Mouse (Mus musculus): Measurements from ENCODE around the gene Nr2e3.
A peak's percentile ranks its signal among the peaks of the same experiment; 100 is the strongest.
"Not testable (repeated sequence)": the region's sequence is repeated elsewhere in the genome, so short reads cannot be mapped to it uniquely, and the experiment has no call there.

The Nr2e3 gene

DNA sequence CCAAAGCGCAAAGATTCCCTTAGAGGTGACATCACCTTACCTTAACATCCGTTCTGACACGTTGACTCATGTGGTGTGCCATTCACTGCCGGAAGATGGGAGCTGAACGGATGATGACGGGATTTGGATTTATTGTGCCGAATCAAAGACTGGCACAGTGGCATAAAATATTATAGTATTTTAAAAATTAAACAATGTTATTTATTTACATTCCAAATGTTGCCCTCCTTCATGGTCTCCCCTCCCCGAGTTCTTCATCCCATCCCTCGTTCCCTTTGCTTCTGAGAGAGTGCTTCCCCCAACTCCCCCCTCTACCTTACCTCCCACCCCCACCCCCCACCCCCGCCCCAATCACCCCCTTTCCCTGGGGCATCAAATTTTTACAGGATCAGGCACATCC, at the start of gene Nr2e3:
Gene Nr2e3, minus strand, starts transcription at position 101 of the 400 bp plus-strand sequence.
- DNase-seq (ENCODE audit: low read depth, low spot score) = no peak

GRCm38 (mm10) chr9:60008936-60009335, 48.5 kb upstream of the Nr2e3 start:
- DNase-seq (ENCODE audit: low read depth, low spot score) = no peak

GRCm38 (mm10) chr9:60002323-60002722, 41.9 kb upstream of the Nr2e3 start:
- DNase-seq (ENCODE audit: low read depth, low spot score) = no peak

- no peak for DNase-seq (ENCODE audit: low read depth, low spot score)
Measured at GRCm38 (mm10) chr9:60001444-60001843, 41.0 kb upstream of the Nr2e3 start.

- peak; percentile 49 for DNase-seq (ENCODE audit: low read depth, low spot score)
Measured at GRCm38 (mm10) chr9:59997725-59998124, 37.3 kb upstream of the Nr2e3 start.

GRCm38 (mm10) chr9:59991407-59991806, 30.9 kb upstream of the Nr2e3 start:
- DNase-seq (ENCODE audit: low read depth, low spot score) = no peak

DNA sequence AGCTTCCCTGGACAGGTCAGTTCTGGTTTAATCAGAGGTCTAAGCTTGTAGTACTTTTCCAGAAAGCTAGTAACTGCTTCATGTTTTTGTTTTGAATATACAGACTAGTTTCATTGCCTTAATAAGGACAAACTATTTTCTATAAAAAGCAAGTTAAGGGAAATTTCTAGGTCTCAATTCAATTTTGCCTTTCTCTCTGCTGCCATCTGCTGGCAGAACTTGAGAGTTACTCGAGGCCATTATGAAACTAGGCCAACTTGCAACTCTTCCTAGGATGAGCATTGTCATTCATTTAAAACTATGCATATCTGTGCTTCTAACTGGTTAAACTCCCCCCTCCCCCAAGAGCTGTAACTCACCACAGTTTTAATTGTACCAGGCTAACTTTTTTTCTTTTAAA, 29.4 kb upstream of the Nr2e3 start:
- peak; percentile 52 for DNase-seq (ENCODE audit: low read depth, low spot score)

GRCm38 (mm10) chr9:59985900-59986572, 25.6 kb upstream of the Nr2e3 start:
- peak; percentile 21 for DNase-seq (ENCODE audit: low read depth, low spot score)

DNA sequence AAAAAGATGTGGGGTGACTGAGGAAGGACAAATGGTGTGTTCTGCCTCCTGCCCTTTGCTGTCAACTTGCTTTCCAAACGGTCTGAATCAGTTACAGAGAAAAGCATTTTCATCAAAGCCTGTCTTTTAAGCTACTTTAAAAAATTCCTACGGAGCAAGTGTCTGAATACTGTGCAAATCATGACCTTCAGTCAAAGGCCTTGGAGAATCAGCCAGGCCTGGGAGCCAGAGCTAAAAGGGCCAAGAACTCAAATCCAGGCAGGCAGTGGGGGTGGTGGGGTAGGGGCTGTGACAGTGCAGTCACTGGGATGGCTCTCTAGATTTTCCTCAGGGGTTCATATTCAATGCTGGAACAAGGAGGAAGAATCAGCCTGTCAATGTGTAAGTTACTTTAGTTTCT, 20.7 kb upstream of the Nr2e3 start:
- no peak for DNase-seq (ENCODE audit: low read depth, low spot score)

- no peak for DNase-seq (ENCODE audit: low read depth, low spot score)
Measured at GRCm38 (mm10) chr9:59971263-59971662, 10.8 kb upstream of the Nr2e3 start.

GRCm38 (mm10) chr9:59969383-59969782, 8.9 kb upstream of the Nr2e3 start:
- DNase-seq (ENCODE audit: low read depth, low spot score) = peak; percentile 24

- no peak for DNase-seq (ENCODE audit: low read depth, low spot score)
Measured at GRCm38 (mm10) chr9:59965046-59965445, 4.6 kb upstream of the Nr2e3 start.

DNA sequence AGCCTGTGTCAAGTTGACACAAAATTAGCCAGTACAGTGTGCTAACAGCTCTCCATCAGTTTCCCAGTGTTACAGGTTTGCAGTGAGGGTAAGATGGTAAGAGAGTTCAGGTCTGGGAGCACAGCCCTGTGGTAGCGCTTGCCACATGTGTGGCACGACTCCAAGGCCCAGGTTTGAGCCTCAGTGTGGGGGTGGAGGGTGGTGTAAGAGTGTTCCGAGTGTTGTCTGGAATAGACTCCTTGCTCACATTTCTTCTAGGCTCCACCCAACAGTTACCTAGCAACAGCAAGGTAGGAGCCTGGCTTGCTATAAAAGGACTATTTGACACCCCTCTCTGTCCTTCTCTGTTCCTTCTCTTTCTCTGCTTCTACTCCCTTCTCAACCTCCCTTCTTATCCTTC, 3.9 kb upstream of the Nr2e3 start:
- peak; percentile 62 for DNase-seq (ENCODE audit: low read depth, low spot score)

DNA sequence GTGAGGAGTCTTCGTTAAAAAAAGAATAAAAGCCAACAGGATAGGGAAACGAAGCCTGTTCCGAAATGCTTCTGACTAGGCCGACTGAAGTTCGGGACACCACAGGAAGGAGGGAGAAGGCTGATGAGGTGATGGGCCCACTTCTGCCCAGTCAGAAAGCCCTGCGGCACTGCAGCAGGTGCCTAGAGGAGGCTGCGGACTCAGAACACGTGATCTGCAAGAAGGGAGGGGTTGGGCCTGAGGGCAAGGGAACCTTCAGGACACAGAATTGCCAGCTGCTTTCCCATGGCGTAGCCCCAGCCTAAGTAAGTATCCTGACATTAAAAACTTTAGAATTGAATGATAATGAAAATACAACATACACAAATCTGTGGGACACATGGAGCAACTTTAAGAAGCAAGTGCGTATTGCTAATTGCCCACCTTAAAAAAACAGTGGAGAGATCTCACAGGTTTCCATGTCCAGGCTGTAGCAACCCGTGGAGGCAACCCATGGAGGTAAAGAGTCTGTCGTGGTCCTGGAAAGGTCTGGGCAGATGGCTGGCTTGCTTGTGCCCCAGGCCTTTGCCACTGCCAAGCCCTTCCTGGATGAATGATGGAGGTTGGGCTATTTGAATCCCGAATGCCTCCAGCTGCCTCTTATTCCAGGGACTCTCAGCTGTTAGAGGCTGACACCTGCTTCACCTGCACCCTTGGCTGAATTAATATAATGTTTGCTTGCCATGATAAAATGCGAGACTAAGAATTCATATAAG, 919 bp upstream of the Nr2e3 start:
- DNase-seq (ENCODE audit: low read depth, low spot score) = no peak

DNA sequence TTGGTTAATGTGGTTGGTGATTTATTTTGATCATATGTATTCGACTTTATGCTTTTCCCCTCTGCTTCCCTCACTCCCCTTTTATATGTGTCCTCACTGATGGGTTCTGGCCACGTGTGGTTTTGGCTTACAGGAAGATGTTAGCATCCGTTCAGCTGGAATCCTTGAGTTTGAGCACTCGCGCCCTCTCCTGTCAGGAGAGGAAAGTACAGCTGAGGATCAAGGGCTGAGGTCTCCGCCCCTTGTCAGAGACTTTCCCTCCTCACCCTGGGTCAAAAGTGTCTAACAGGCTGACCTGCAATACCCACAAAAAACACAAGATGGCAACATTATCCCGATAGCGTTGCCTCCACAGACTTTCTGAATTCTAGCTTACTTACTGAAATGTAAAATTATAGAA, 1.2 kb downstream of the Nr2e3 start:
- DNase-seq (ENCODE audit: low read depth, low spot score) = peak; percentile 32

DNA sequence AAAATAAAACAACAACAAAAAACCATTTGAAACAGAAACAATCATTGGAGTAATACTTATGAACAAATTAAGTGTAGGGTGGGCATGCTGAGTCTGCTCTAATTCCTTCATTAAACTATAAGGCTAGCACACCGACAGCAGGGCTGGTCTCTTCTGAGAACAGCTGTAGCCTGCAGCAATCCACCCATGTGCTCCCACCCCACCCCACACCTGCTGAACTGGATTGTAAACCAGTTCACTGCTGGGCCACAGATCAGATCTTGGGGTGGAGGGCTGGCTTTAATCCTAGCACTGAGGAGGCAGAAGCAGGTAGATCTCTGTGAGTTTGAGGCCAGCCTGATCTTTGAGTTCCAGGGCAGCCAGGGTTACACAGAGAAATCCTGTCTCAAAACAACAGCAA, 2.3 kb downstream of the Nr2e3 start:
- DNase-seq (ENCODE audit: low read depth, low spot score) = not testable (repeated sequence)

DNA sequence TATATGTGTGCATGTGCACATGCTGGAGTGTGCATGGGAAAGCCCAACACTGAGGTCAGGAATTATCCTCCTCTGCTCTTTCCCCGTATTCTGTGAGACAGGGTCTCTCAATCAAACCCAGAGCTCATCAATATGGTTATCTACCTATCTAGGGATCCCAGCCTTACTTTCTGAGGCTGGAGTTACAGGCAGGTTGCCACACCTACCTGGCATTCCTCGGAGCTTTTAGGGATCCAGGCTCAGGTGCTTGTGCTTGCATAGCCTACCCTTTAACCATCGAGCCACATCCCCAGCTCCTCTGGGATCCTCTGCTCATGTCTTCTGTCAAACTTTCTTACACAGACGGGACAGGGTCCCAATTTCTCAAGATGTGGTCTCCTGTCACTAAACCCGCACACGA, 4.0 kb downstream of the Nr2e3 start:
- no peak for DNase-seq (ENCODE audit: low read depth, low spot score)

GRCm38 (mm10) chr9:59955692-59956091, 4.8 kb downstream of the Nr2e3 start:
- DNase-seq (ENCODE audit: low read depth, low spot score) = no peak

GRCm38 (mm10) chr9:59955199-59955598, 5.3 kb downstream of the Nr2e3 start:
- DNase-seq (ENCODE audit: low read depth, low spot score) = no peak

DNA sequence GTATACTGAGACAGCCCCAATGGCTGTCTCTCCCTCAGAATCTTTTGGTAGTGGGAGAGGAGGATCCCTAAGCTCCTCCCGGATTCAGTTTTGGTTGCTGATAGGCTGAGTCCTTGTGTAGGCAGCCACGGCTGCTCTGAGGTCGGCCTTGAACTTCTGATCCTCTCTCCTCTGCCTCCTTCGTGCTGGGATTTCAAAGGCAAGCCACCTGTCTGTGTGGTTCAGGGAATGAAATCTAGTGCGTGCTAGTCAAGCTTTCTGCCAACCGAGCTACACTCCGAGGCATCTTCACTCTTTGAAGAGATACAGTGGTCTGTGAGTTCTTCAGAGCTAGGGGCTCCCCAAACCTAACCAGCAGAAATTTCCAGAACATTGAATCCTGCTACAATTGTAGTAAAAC, 6.9 kb downstream of the Nr2e3 start:
- no peak for DNase-seq (ENCODE audit: low read depth, low spot score)

DNA sequence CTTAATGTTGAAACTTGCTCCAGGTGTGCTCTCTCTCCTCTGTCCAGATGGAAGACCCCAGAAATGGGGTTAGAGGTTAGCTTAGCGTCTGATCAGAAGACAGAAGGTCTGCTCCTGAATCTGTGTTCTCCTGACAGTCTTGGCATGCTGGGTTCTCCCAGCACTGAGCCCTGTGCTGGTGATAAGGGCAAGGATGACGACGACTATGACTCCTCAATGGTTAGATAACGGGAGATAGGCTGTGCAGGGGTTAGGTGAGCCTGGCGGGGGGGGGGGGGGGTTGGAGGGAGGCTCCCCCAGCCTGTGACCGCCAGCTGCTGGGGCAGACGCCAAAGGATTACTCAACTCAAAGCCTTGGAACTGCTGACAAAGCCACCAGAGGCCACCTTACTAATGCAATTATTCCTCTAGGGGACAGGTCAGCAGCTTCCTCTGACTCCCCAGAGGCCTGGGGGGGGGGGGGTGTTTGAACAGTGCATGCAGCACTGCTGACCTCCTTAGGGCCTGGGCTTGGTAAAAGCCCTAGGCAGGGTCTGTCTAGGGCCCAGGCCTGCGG, 7.9 kb downstream of the Nr2e3 start:
- DNase-seq (ENCODE audit: low read depth, low spot score) = no peak

GRCm38 (mm10) chr9:59951943-59952342, 8.5 kb downstream of the Nr2e3 start:
- no peak for DNase-seq (ENCODE audit: low read depth, low spot score)
